Mouse (Mus musculus) thymus, adult 2 months (tissue): ENCODE results near the gene Ulk1.

ENCODE experiments used
- CTCF ChIP-seq: fragments of 200-500 bp; IDR thresholded peaks from 2 replicates; pipeline ENCODE4 v1.5.1; 2012; ENCODE audit warnings: mild to moderate bottlenecking, control low read depth, low read length, moderate library complexity, borderline replicate concordance; ENCODE audit not compliant: control insufficient read depth, poor library complexity, insufficient read depth; ENCODE audit errors: extremely low read depth
- POLR2A ChIP-seq: fragments of 200-500 bp; IDR thresholded peaks from 2 replicates; pipeline ENCODE4 v1.6.1; 2012; ENCODE audit warnings: mild to moderate bottlenecking, low read length, control low read depth, moderate library complexity; ENCODE audit not compliant: control insufficient read depth, poor library complexity, insufficient read depth; ENCODE audit errors: extremely low read depth

GRCm38 (mm10) chr5:110807453-110807852, 2.4 kb downstream of the Ulk1 start:
- TF ChIP-seq CTCF (no peak), POLR2A (no peak)
